Mouse (Mus musculus): ENCODE results near the gene Kif1c. TPM values are rescaled to one million over a fixed set of nuclear protein-coding genes. Genes with fewer than 3 reads are reported as not detected.
"Not testable (repeated sequence)": the region's sequence is repeated elsewhere in the genome, so short reads cannot be mapped to it uniquely, and the experiment has no call there.

Kif1c gene
- polyA plus RNA-seq, 1 experiment from 2014 or later = 0.79 TPM

- no peak for ATAC-seq (ENCODE audit: insufficient read depth)
- peaks cover 4% of the 10 kb centered on the region; the same call in 1 of the 2 replicates for H3K4me1 ChIP-seq (replicated peaks)
- no peak overlapping the region for H3K4me2 ChIP-seq
- 60% methylated on average over 7 of the region's 7 CpGs for WGBS (ENCODE audit: insufficient replicate concordance)
- no peak overlapping the region for H3K4me3 ChIP-seq (replicated peaks)
- H3K36me3 ChIP-seq (replicated peaks) = no peaks in the 10 kb centered on the region
- H3K27ac ChIP-seq (replicated peaks) = no peak overlapping the region
- peaks cover 3% of the 10 kb centered on the region for H3K27me3 ChIP-seq
- no peak overlapping the region for H3K9ac ChIP-seq
- no peaks in the 10 kb centered on the region for H3K9me3 ChIP-seq (replicated peaks)
Observed at GRCm38 (mm10) chr11:70745636-70746035, 45.3 kb downstream of the Kif1c start.

- 53% methylated on average over 4 of the region's 4 CpGs for WGBS (ENCODE audit: insufficient replicate concordance)
- H3K4me3 ChIP-seq (replicated peaks) = no peak overlapping the region
- ATAC-seq (ENCODE audit: insufficient read depth) = no peak
- no peak overlapping the region for H3K27ac ChIP-seq (replicated peaks)
- no peaks in the 10 kb centered on the region for H3K9me3 ChIP-seq (replicated peaks)
- H3K4me2 ChIP-seq = no peak overlapping the region
- H3K9ac ChIP-seq = no peak overlapping the region
- H3K27me3 ChIP-seq = peaks cover 3% of the 10 kb centered on the region; the same call in 1 of the 2 replicates
- H3K36me3 ChIP-seq (replicated peaks) = no peaks in the 10 kb centered on the region
- 0 out of 2 replicates have a peak, but pooled peaks cover 10% of the 10 kb centered on the region for H3K4me1 ChIP-seq (replicated peaks)
Observed at GRCm38 (mm10) chr11:70747876-70748545, 47.7 kb downstream of the Kif1c start.

- no peak for ATAC-seq (ENCODE audit: insufficient read depth)
- WGBS (ENCODE audit: insufficient replicate concordance) = 45% methylated on average over 4 of the region's 4 CpGs
Observed at GRCm38 (mm10) chr11:70752337-70753017, 52.1 kb downstream of the Kif1c start.

GRCm38 (mm10) chr11:70753146-70753545 is 52.8 kb downstream of the Kif1c start:
- 67% methylated on average over 10 of the region's 10 CpGs for whole genome bisulfite sequencing (ENCODE audit: insufficient replicate concordance)
- H3K4me1 ChIP-seq (replicated peaks) = 0 out of 2 replicates have a peak, but pooled peaks cover 6% of the 10 kb centered on the region
- H3K4me2 ChIP-seq = no peak overlapping the region
- H3K27me3 ChIP-seq = 0 out of 2 replicates have a peak, but pooled peaks cover 4% of the 10 kb centered on the region
- no peak overlapping the region for H3K27ac ChIP-seq (replicated peaks)
- ATAC-seq (ENCODE audit: insufficient read depth) = no peak
- H3K36me3 ChIP-seq (replicated peaks) = no peaks in the 10 kb centered on the region
- H3K4me3 ChIP-seq (replicated peaks) = no peak overlapping the region
- no peaks in the 10 kb centered on the region for H3K9me3 ChIP-seq (replicated peaks)
- no peak overlapping the region for H3K9ac ChIP-seq

More at GRCm38 (mm10) chr11:70752337-70753017, 52.1 kb downstream of the Kif1c start:
- Histone ChIP-seq H3K27me3 (0 out of 2 replicates have a peak, but pooled peaks cover 4% of the 10 kb centered on the region), H3K4me3 (replicated peaks) (no peak overlapping the region), H3K9ac (no peak overlapping the region), H3K4me2 (no peak overlapping the region), H3K4me1 (replicated peaks) (0 out of 2 replicates have a peak, but pooled peaks cover 6% of the 10 kb centered on the region), H3K36me3 (replicated peaks) (no peaks in the 10 kb centered on the region), H3K27ac (replicated peaks) (no peak overlapping the region), H3K9me3 (replicated peaks) (no peaks in the 10 kb centered on the region)

GRCm38 (mm10) chr11:70754476-70754875 is 54.1 kb downstream of the Kif1c start:
- Histone ChIP-seq H3K4me3 (replicated peaks) (no peak overlapping the region), H3K27ac (replicated peaks) (no peak overlapping the region), H3K9me3 (replicated peaks) (no peaks in the 10 kb centered on the region), H3K4me2 (no peak overlapping the region), H3K27me3 (0 out of 2 replicates have a peak, but pooled peaks cover 4% of the 10 kb centered on the region), H3K9ac (no peak overlapping the region), H3K4me1 (replicated peaks) (0 out of 2 replicates have a peak, but pooled peaks cover 6% of the 10 kb centered on the region), H3K36me3 (replicated peaks) (no peaks in the 10 kb centered on the region)
- 52% methylated on average over 4 of the region's 4 CpGs for WGBS (ENCODE audit: insufficient replicate concordance)
- ATAC-seq (ENCODE audit: insufficient read depth) = no peak

- H3K9ac ChIP-seq = no peak overlapping the region
- no peak for ATAC-seq (ENCODE audit: insufficient read depth)
- no peaks in the 10 kb centered on the region for H3K9me3 ChIP-seq (replicated peaks)
- 0 out of 2 replicates have a peak, but pooled peaks cover 4% of the 10 kb centered on the region for H3K27me3 ChIP-seq
- H3K4me2 ChIP-seq = no peak overlapping the region
- H3K27ac ChIP-seq (replicated peaks) = no peak overlapping the region
- no peak overlapping the region for H3K4me3 ChIP-seq (replicated peaks)
- H3K4me1 ChIP-seq (replicated peaks) = 0 out of 2 replicates have a peak, but pooled peaks cover 6% of the 10 kb centered on the region
- H3K36me3 ChIP-seq (replicated peaks) = no peaks in the 10 kb centered on the region
- WGBS (ENCODE audit: insufficient replicate concordance) = 59% methylated on average over 7 of the region's 7 CpGs
Observed at GRCm38 (mm10) chr11:70754958-70755357, 54.6 kb downstream of the Kif1c start.

- no peak for ATAC-seq (ENCODE audit: insufficient read depth)
- no peak overlapping the region for H3K27ac ChIP-seq (replicated peaks)
- H3K4me3 ChIP-seq (replicated peaks) = no peak overlapping the region
- no peaks in the 10 kb centered on the region for H3K9me3 ChIP-seq (replicated peaks)
- H3K9ac ChIP-seq = no peak overlapping the region
- no peaks in the 10 kb centered on the region for H3K36me3 ChIP-seq (replicated peaks)
- WGBS (ENCODE audit: insufficient replicate concordance) = 5% methylated on average over 7 of the region's 7 CpGs
- H3K4me2 ChIP-seq = no peak overlapping the region
- 0 out of 2 replicates have a peak, but pooled peaks cover 6% of the 10 kb centered on the region for H3K4me1 ChIP-seq (replicated peaks)
- H3K27me3 ChIP-seq = 0 out of 2 replicates have a peak, but pooled peaks cover 4% of the 10 kb centered on the region
Observed at GRCm38 (mm10) chr11:70755645-70756044, 55.3 kb downstream of the Kif1c start.

- not testable (repeated sequence) for H3K4me2 ChIP-seq; H3K9ac ChIP-seq; H3K4me3 ChIP-seq (replicated peaks); ATAC-seq (ENCODE audit: insufficient read depth); H3K27ac ChIP-seq (replicated peaks); H3K36me3 ChIP-seq (replicated peaks); H3K9me3 ChIP-seq (replicated peaks)
- Histone ChIP-seq H3K27me3 (peaks cover 14% of the 10 kb centered on the region), H3K4me1 (replicated peaks) (peaks cover 17% of the 10 kb centered on the region)
- WGBS (ENCODE audit: insufficient replicate concordance) = 52% methylated on average over 3 of the region's 3 CpGs
Observed at GRCm38 (mm10) chr11:70760446-70760845, 60.1 kb downstream of the Kif1c start.

GRCm38 (mm10) chr11:70762641-70763040 is 62.3 kb downstream of the Kif1c start:
- Histone ChIP-seq H3K4me1 (replicated peaks) (peaks cover 24% of the 10 kb centered on the region), H3K27ac (replicated peaks) (no peak overlapping the region), H3K36me3 (replicated peaks) (no peaks in the 10 kb centered on the region), H3K4me3 (replicated peaks) (no peak overlapping the region), H3K9me3 (replicated peaks) (no peaks in the 10 kb centered on the region), H3K4me2 (no peak overlapping the region), H3K27me3 (peaks cover 10% of the 10 kb centered on the region), H3K9ac (no peak overlapping the region)
- no peak for ATAC-seq (ENCODE audit: insufficient read depth)
- 71% methylated on average over 9 of the region's 9 CpGs for WGBS (ENCODE audit: insufficient replicate concordance)

- H3K27me3 ChIP-seq = peaks cover 10% of the 10 kb centered on the region
- H3K4me1 ChIP-seq (replicated peaks) = peaks cover 24% of the 10 kb centered on the region
- H3K4me3 ChIP-seq (replicated peaks) = peak overlapping the region; percentile 72
- no peaks in the 10 kb centered on the region for H3K36me3 ChIP-seq (replicated peaks)
- peak overlapping the region; percentile 85 for H3K4me2 ChIP-seq
- no peaks in the 10 kb centered on the region for H3K9me3 ChIP-seq (replicated peaks)
- no peak for ATAC-seq (ENCODE audit: insufficient read depth)
- WGBS (ENCODE audit: insufficient replicate concordance) = 28% methylated on average over 3 of the region's 3 CpGs
- 0 out of 2 replicates have a peak overlapping the region, but pooled peaks have one; percentile 80 for H3K27ac ChIP-seq (replicated peaks)
- H3K9ac ChIP-seq = peak overlapping the region; percentile 69; the same call in 1 of the 2 replicates
Observed at GRCm38 (mm10) chr11:70763582-70763935, 63.2 kb downstream of the Kif1c start.
